Mouse (Mus musculus): Measurements from ENCODE around the gene Otx2. TPM values are rescaled to one million over a fixed set of nuclear protein-coding genes. Genes with fewer than 3 reads are reported as not detected.

Otx2 gene
- polyA plus RNA-seq, 1 experiment from 2014 or later: 9.7 TPM

DNA sequence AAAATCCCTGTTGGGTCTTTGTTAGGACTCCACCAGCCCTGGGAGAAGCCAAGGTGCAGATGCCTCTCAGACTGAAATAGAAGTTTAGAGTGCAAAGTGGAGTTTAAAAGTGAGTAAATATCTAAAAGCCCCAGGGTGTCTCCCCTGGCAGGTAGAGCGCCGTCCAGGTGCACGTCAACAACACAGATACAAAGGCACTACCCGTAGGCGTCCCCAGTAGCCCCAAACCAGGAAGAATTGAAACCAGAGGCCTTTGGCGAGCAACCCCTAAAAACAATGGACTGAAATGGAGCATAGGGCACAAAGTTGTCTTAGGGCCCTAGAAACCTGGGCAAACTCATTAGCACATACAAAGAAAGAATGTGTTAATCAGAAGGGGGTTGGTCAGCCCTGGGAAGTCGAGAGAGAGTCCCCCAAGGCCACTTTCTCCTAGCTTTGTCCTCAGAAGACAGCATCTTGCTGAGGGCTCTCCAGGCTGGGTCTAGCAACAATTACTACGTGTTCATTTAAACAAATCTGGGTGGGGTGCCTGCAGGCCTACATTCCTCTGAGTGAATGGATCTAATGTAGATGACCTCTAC is 27.3 kb upstream of the Otx2 start:
- H3K27ac ChIP-seq (replicated peaks): no peak overlapping the region
- WGBS: 37% methylated on average over 8 of the region's 8 CpGs
- H3K9me3 ChIP-seq (replicated peaks): no peaks in the 10 kb centered on the region
- ATAC-seq (ENCODE audit: insufficient number of reproducible peaks, low FRiP score, low TSS enrichment, low read depth): no peak
- no peaks in the 10 kb centered on the region for H3K4me1 ChIP-seq
- H3K4me3 ChIP-seq (replicated peaks): no peak overlapping the region
- H3K9ac ChIP-seq: no peak overlapping the region
- H3K4me2 ChIP-seq (replicated peaks): no peak overlapping the region
- no peaks in the 10 kb centered on the region for H3K36me3 ChIP-seq
- H3K27me3 ChIP-seq: peaks cover 4% of the 10 kb centered on the region; the same call in 1 of the 2 replicates

DNA sequence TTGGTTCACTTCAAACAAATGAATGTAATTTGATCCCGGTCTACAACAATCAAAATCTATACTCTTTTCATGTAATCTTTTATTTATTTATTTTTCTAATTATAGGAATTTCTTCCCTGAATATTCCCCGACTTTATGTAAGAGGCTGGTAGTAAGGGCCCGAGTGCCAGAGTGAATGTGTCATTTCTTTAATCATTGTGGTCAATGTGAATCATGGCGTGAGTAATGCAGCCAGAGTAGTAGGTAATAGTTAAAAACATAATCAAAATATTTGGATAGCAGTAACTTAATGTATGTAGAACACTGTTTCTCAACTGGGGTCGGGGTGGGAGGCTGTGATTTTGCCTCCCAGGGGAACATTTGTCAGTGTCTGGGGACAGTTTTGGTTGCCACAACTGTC is 6.0 kb upstream of the Otx2 start:
- H3K9me3 ChIP-seq (replicated peaks): no peaks in the 10 kb centered on the region
- no peak overlapping the region for H3K27ac ChIP-seq (replicated peaks)
- no peaks in the 10 kb centered on the region for H3K4me1 ChIP-seq
- H3K4me3 ChIP-seq (replicated peaks): no peak overlapping the region
- peaks cover 39% of the 10 kb centered on the region for H3K27me3 ChIP-seq
- H3K36me3 ChIP-seq: no peaks in the 10 kb centered on the region
- ATAC-seq (ENCODE audit: insufficient number of reproducible peaks, low FRiP score, low TSS enrichment, low read depth): no peak
- WGBS: 68% methylated on average over 5 of the region's 5 CpGs
- H3K4me2 ChIP-seq (replicated peaks): no peak overlapping the region
- no peak overlapping the region for H3K9ac ChIP-seq

DNA sequence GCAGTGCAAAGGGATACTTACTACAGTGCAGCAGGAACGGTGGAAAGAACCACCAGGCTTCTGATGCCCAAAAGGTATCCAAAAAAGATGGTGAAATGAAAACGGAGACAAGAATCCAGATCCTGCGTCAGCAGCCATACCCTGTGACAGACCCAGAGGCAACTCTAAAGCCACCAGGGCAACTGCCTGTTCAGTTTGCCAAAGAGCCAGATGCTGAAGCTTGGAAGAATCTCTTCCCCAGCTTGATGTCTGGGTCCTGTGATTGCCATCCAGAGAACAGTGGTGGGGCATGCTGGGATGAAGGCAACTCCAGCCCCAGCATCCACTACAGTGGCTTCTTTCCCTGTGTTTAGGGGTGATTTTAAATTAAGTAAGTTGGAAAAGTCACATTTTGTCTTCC is 5.1 kb upstream of the Otx2 start:
- Histone ChIP-seq H3K27me3 (peaks cover 48% of the 10 kb centered on the region), H3K9ac (no peak overlapping the region), H3K4me3 (replicated peaks) (no peak overlapping the region), H3K9me3 (replicated peaks) (no peaks in the 10 kb centered on the region), H3K27ac (replicated peaks) (no peak overlapping the region), H3K4me1 (peaks cover 6% of the 10 kb centered on the region; the same call in 1 of the 2 replicates), H3K4me2 (replicated peaks) (no peak overlapping the region), H3K36me3 (no peaks in the 10 kb centered on the region)
- 75% methylated on average over 3 of the region's 3 CpGs for WGBS
- no peak for ATAC-seq (ENCODE audit: insufficient number of reproducible peaks, low FRiP score, low TSS enrichment, low read depth)

DNA sequence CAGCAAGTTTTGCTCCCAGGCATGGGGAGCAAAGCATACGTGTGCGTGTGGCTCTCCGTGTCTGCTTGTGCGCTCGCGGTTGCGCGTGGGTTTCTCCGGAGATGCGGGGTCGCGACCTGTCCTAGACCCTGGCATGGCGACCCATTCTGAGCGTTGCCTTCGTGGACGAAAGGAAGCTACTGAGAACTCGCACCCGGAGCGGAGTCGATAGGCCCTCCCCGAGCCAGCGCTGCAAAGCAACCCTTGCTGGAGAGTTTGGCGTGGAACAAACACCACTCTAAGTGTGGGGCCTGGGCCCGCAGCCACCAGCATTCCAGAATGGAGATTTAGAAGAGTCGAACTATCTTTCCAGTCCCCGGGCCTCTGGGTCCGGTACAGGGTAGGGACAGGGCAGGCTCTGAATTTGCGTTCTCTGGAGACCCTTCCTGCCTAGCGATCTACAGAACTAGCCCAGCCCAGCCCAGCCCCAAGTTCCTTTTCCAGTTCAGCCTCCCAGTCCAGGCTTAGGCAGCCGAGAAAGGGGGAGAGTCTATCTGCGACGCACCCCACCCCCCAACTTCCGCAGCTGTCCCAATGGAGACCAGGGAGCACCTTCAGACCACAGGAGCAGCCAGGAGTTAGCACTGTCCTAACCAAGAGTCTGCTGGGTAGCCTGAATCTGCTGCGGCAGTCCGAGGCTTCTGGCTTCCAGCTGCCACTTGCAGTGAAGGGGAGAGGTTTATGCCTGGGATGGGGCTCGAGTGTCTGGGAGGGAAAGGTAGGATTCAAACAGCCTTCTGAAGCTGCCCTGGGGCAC is 615 bp upstream of the Otx2 start:
- H3K27me3 ChIP-seq: peaks cover 91% of the 10 kb centered on the region
- H3K4me3 ChIP-seq (replicated peaks): peak overlapping the region; percentile 17
- no peaks in the 10 kb centered on the region for H3K9me3 ChIP-seq (replicated peaks)
- peaks cover 10% of the 10 kb centered on the region; the same call in 1 of the 2 replicates for H3K4me1 ChIP-seq
- no peak for ATAC-seq (ENCODE audit: insufficient number of reproducible peaks, low FRiP score, low TSS enrichment, low read depth)
- H3K36me3 ChIP-seq: no peaks in the 10 kb centered on the region
- WGBS: 1% methylated on average over 36 of the region's 36 CpGs
- no peak overlapping the region for H3K9ac ChIP-seq
- H3K4me2 ChIP-seq (replicated peaks): peak overlapping the region; percentile 19; the same call in 1 of the 2 replicates
- no peak overlapping the region for H3K27ac ChIP-seq (replicated peaks)

DNA sequence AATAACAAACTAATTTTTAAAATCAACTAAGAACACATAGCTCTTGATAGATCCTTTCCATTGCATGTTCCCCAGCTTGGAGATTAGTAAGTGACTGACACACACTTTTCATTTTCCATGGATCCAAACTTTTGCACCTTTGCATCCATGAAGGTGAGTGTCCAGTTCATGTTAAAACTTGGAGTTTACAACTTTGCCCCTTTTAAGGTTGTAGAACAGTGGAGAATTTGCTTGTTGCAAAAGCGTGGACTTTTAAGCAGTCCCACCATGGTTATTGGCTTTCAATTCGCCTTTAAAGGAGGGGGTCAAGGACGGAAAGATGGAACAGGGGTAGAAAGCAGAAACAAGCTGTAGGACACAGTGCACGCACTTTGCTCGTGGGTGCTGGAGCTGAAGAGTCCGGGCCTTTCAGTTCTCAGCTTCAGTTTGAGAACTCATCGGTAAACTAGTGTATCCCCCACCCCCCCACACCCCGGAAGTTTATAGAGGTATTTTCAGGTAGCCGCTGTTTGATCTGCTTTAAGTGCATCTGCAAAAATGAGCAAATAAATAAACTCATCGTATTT is 925 bp downstream of the Otx2 start:
- Histone ChIP-seq H3K4me1 (peaks cover 14% of the 10 kb centered on the region; the same call in 1 of the 2 replicates), H3K27me3 (peaks cover 93% of the 10 kb centered on the region), H3K9ac (no peak overlapping the region), H3K4me3 (replicated peaks) (no peak overlapping the region), H3K27ac (replicated peaks) (no peak overlapping the region), H3K4me2 (replicated peaks) (no peak overlapping the region), H3K36me3 (no peaks in the 10 kb centered on the region), H3K9me3 (replicated peaks) (no peaks in the 10 kb centered on the region)
- WGBS: 15% methylated on average over 10 of the region's 10 CpGs
- ATAC-seq (ENCODE audit: insufficient number of reproducible peaks, low FRiP score, low TSS enrichment, low read depth): no peak

DNA sequence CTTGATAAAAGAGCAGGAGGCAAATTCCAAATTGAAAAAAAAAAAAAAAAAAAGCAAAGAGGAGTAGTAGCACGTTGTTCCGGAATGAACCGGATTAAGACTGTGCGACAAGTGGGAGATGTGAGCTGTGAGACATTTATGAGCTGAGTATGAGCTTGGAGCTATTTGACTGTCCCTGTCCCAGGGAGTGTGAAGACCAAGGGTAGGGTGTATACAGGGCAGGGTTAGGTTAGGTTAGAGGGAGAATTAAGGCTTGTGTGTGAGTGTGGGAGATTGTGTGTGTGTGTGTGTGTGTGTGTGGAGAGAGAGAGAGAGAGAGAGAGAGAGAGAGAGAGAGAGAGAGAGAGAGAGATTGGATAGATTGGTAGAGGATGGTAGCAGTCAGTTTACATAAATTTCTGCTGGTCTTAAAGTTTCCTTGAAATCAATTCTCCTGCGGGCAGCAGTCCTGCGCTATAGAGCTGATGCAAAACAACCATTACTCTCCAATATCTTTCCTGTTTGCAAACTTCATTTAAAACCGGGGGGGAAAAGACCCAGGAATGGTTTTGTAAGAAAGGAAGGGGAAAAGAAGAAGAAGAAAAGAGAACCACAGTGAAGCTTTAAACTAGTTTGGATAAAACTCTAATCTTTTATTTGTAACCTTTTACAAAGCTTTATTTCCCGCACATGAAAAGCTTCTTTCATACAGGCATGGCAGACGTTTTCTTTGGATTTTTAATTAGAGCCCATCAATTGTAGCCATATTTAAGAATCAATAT is 2.0 kb downstream of the Otx2 start:
- Histone ChIP-seq H3K9me3 (replicated peaks) (no peaks in the 10 kb centered on the region), H3K27ac (replicated peaks) (no peak overlapping the region), H3K4me2 (replicated peaks) (no peak overlapping the region), H3K9ac (no peak overlapping the region), H3K36me3 (no peaks in the 10 kb centered on the region), H3K4me1 (peaks cover 14% of the 10 kb centered on the region; the same call in 1 of the 2 replicates), H3K27me3 (peaks cover 96% of the 10 kb centered on the region), H3K4me3 (replicated peaks) (no peak overlapping the region)
- ATAC-seq (ENCODE audit: insufficient number of reproducible peaks, low FRiP score, low TSS enrichment, low read depth): no peak
- WGBS: 33% methylated on average over 9 of the region's 9 CpGs

DNA sequence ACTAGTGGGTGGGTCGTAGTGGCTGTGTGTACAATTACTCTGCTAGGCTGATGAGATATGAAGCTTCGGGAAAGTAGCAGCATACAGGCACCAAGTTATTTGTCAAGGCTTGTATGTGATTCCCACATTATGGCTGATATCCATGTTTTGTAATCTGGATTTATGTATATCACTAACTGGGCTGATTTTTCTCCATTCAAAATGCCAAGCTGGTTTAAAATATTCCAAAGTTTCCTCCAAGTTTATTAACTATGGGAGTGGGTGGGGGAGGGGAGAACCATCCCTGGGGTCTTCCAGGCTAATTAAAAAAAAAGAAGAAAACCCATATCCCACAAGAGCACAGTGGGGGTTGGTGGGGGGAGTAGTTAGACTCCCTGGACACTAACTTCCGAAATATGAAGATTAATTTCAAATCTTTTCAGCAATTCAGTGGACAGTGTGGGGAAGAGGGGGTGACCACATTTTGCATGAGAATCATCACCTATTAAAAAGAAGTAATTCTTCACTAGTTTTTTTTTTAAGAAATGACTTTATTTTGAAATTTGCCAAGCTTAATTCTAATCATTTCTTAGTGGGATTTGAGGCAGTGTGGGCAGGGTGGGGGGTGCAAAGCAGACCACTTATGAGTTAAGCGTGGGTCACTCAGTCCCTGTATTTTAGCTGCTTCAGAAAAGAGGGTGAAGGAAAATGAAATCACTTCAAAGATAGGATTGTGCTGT is 2.7 kb downstream of the Otx2 start:
- Histone ChIP-seq H3K9ac (no peak overlapping the region), H3K4me3 (replicated peaks) (no peak overlapping the region), H3K36me3 (no peaks in the 10 kb centered on the region), H3K27ac (replicated peaks) (no peak overlapping the region), H3K4me1 (peaks cover 21% of the 10 kb centered on the region; the same call in 1 of the 2 replicates), H3K27me3 (peaks cover 96% of the 10 kb centered on the region), H3K4me2 (replicated peaks) (no peak overlapping the region), H3K9me3 (replicated peaks) (no peaks in the 10 kb centered on the region)
- 38% methylated on average over 4 of the region's 4 CpGs for WGBS
- no peak for ATAC-seq (ENCODE audit: insufficient number of reproducible peaks, low FRiP score, low TSS enrichment, low read depth)

DNA sequence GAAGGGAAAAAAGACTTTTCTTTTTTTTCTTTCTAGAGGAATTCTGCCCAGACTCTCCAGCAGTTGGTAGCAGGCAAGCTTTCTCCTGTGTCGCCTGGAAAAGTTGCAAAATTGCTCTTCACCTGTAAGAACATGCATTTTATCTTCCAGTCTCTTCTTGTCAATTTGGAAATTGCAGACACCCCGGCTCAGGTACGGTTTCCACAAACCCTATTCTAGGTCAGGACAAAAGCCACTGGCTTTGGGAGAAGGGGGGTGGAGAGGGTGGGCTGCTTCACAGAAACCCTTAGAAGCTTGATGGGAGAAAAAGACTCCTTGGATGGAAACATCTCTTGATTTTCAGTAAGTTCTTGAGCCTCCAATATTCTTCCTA is 3.4 kb downstream of the Otx2 start:
- no peaks in the 10 kb centered on the region for H3K9me3 ChIP-seq (replicated peaks)
- H3K27ac ChIP-seq (replicated peaks): no peak overlapping the region
- H3K9ac ChIP-seq: no peak overlapping the region
- H3K27me3 ChIP-seq: peaks cover 95% of the 10 kb centered on the region
- 0% methylated on average over 3 of the region's 3 CpGs for WGBS
- peaks cover 25% of the 10 kb centered on the region; the same call in 1 of the 2 replicates for H3K4me1 ChIP-seq
- H3K36me3 ChIP-seq: no peaks in the 10 kb centered on the region
- H3K4me3 ChIP-seq (replicated peaks): no peak overlapping the region
- no peak for ATAC-seq (ENCODE audit: insufficient number of reproducible peaks, low FRiP score, low TSS enrichment, low read depth)
- no peak overlapping the region for H3K4me2 ChIP-seq (replicated peaks)

DNA sequence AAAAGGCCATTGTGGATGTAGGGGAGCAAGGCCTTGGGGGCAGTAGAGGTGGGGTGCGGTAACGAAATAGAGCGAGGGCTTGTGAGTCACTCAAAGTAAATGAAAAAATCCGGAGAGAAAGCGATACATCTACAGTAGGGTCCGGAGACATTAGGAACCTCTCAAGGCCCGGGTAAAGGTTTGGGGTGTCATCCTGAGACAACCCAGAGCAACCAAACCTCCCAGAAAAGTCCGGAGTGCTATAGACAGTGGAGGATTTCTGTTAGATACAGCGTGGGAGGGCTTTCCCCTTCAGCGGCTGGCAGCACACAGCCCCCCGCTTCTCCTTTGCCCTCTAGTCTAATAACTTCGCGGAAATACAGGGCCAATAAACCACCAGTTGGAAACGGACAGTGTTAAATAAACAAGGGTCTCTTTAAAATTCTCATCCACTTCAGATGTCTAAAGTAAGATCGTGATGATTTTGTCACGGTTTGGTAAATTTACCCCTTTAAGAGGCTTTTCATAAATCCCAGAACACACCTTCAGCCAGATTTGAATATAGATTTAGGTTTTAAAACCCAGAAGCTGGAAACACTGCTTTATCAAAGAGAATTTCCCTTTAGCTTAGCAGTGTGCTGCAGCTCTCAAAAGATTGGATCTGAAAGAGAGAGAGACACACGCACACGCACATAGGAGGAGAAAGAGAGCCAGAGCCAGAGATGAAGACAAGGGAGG is 3.9 kb downstream of the Otx2 start:
- Histone ChIP-seq H3K9ac (no peak overlapping the region), H3K27me3 (peaks cover 95% of the 10 kb centered on the region), H3K4me2 (replicated peaks) (no peak overlapping the region), H3K27ac (replicated peaks) (no peak overlapping the region), H3K4me3 (replicated peaks) (no peak overlapping the region), H3K36me3 (no peaks in the 10 kb centered on the region), H3K9me3 (replicated peaks) (no peaks in the 10 kb centered on the region), H3K4me1 (peaks cover 31% of the 10 kb centered on the region; the same call in 1 of the 2 replicates)
- WGBS: 2% methylated on average over 18 of the region's 18 CpGs
- no peak for ATAC-seq (ENCODE audit: insufficient number of reproducible peaks, low FRiP score, low TSS enrichment, low read depth)

DNA sequence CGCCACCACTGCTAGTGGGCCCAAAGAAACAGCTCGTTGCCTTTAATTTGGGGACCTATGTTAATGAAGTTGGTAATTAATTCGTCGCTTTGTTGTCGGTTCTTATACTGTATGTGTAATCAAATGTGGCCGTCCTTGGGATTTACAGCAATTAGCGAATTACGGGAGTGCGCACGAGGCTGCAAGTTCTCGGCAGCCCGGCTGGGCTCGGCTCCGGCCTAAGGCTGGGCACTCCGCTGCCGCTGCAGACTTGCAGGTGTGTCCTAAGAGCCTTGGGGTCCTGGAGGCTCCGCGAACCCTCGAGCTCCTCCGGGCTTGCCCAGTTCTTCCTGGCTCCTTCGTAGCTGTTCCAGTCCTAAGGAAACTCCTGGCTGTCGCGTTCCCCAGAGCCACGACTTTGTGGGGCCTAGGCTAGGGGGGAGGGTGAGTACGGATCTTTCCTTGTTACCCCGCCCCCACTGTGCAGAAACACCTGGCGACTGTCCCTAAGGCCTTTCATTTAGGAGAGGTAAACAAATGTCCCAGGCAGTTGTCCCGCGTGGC is 4.8 kb downstream of the Otx2 start:
- no peak overlapping the region for H3K9ac ChIP-seq
- WGBS: 2% methylated on average over 29 of the region's 29 CpGs
- no peak overlapping the region for H3K4me2 ChIP-seq (replicated peaks)
- H3K4me1 ChIP-seq: peaks cover 27% of the 10 kb centered on the region; the same call in 1 of the 2 replicates
- peak overlapping the region; percentile 8; the same call in 1 of the 2 replicates for H3K4me3 ChIP-seq (replicated peaks)
- peaks cover 90% of the 10 kb centered on the region for H3K27me3 ChIP-seq
- ATAC-seq (ENCODE audit: insufficient number of reproducible peaks, low FRiP score, low TSS enrichment, low read depth): peak; percentile 37; the same call in 1 of the 2 replicates
- H3K27ac ChIP-seq (replicated peaks): no peak overlapping the region
- H3K36me3 ChIP-seq: no peaks in the 10 kb centered on the region
- no peaks in the 10 kb centered on the region for H3K9me3 ChIP-seq (replicated peaks)

Data from embryonic facial prominence, embryonic 15.5 days (tissue).